Mouse (Mus musculus): Measurements from ENCODE around the gene Tmem120b.
A peak's percentile ranks its signal among the peaks of the same experiment; 100 is the strongest.

Gene Tmem120b

GRCm38 (mm10) chr5:123068115-123068514 is at the start of gene Tmem120b:
TSS of gene Tmem120b (plus strand) at chr5:123068415.
- no peak for DNase-seq (ENCODE audit: low read depth, low spot score)

GRCm38 (mm10) chr5:123019336-123020016 is 48.7 kb upstream of the Tmem120b start:
- DNase-seq (ENCODE audit: low read depth, low spot score) = no peak

GRCm38 (mm10) chr5:123020426-123020825 is 47.8 kb upstream of the Tmem120b start:
- DNase-seq (ENCODE audit: low read depth, low spot score) = no peak

- DNase-seq (ENCODE audit: low read depth, low spot score) = no peak
These were observed 46.8 kb upstream of the Tmem120b start for GRCm38 (mm10) chr5:123021438-123021837.

GRCm38 (mm10) chr5:123023049-123023448 is 45.2 kb upstream of the Tmem120b start:
- no peak for DNase-seq (ENCODE audit: low read depth, low spot score)

- no peak for DNase-seq (ENCODE audit: low read depth, low spot score)
These were observed 43.9 kb upstream of the Tmem120b start for GRCm38 (mm10) chr5:123024312-123024711.

- no peak for DNase-seq (ENCODE audit: low read depth, low spot score)
These were observed 43.1 kb upstream of the Tmem120b start for GRCm38 (mm10) chr5:123024965-123025573.

- DNase-seq (ENCODE audit: low read depth, low spot score) = no peak
These were observed 41.8 kb upstream of the Tmem120b start for GRCm38 (mm10) chr5:123026414-123026813.

GRCm38 (mm10) chr5:123027436-123027835 is 40.8 kb upstream of the Tmem120b start:
- peak; percentile 51 for DNase-seq (ENCODE audit: low read depth, low spot score)

GRCm38 (mm10) chr5:123029729-123030128 is 38.5 kb upstream of the Tmem120b start:
- no peak for DNase-seq (ENCODE audit: low read depth, low spot score)

- peak; percentile 44 for DNase-seq (ENCODE audit: low read depth, low spot score)
These were observed 36.9 kb upstream of the Tmem120b start for GRCm38 (mm10) chr5:123031312-123031711.

- DNase-seq (ENCODE audit: low read depth, low spot score) = peak; percentile 57
These were observed 34.5 kb upstream of the Tmem120b start for GRCm38 (mm10) chr5:123033646-123034160.

GRCm38 (mm10) chr5:123035089-123035488 is 33.1 kb upstream of the Tmem120b start:
- no peak for DNase-seq (ENCODE audit: low read depth, low spot score)

GRCm38 (mm10) chr5:123035564-123035963 is 32.7 kb upstream of the Tmem120b start:
- peak; percentile 88 for DNase-seq (ENCODE audit: low read depth, low spot score)

GRCm38 (mm10) chr5:123038115-123038514 is 30.1 kb upstream of the Tmem120b start:
- peak; percentile 50 for DNase-seq (ENCODE audit: low read depth, low spot score)

GRCm38 (mm10) chr5:123039120-123039752 is 29.0 kb upstream of the Tmem120b start:
- peak; percentile 93 for DNase-seq (ENCODE audit: low read depth, low spot score)

GRCm38 (mm10) chr5:123040796-123041195 is 27.4 kb upstream of the Tmem120b start:
- DNase-seq (ENCODE audit: low read depth, low spot score) = peak; percentile 61

- DNase-seq (ENCODE audit: low read depth, low spot score) = peak; percentile 75
These were observed 24.4 kb upstream of the Tmem120b start for GRCm38 (mm10) chr5:123043856-123044255.

GRCm38 (mm10) chr5:123045561-123046295 is 22.5 kb upstream of the Tmem120b start:
- peak; percentile 92 for DNase-seq (ENCODE audit: low read depth, low spot score)

- no peak for DNase-seq (ENCODE audit: low read depth, low spot score)
These were observed 21.3 kb upstream of the Tmem120b start, which contains the start of gene Morn3 for GRCm38 (mm10) chr5:123046916-123047315. TSS of gene Morn3 (minus strand) at chr5:123047016.

GRCm38 (mm10) chr5:123049271-123049670 is 18.9 kb upstream of the Tmem120b start:
- DNase-seq (ENCODE audit: low read depth, low spot score) = peak; percentile 91

GRCm38 (mm10) chr5:123050918-123051317 is 17.3 kb upstream of the Tmem120b start:
- DNase-seq (ENCODE audit: low read depth, low spot score) = no peak
